Mouse (Mus musculus) neural tube, embryonic 14.5 days (tissue): Measurements from ENCODE around the gene Camk2g. TPM values are rescaled to one million over a fixed set of nuclear protein-coding genes. Genes with fewer than 3 reads are reported as not detected.

Experiments used
- ATAC-seq: fragments of 200-750 bp; cut with Nextera tagmentation; 2 replicates; pipeline ENCODE4 v1.8.0; 2017; ENCODE audit warnings: low read depth, mild to moderate bottlenecking, moderate TSS enrichment, moderate library complexity
- H3K27ac ChIP-seq: fragments of 300-500 bp; sonication (generic); 2 replicates; pipeline ENCODE4 v1.5.1; 2014; ENCODE audit warnings: low read depth, mild to moderate bottlenecking, control low read depth, low read length, moderate library complexity, mixed read lengths
- H3K27me3 ChIP-seq: fragments of 300-500 bp; sonication (generic); 2 replicates; pipeline ENCODE4 v1.6.1; 2014; ENCODE audit warnings: low read length; ENCODE audit not compliant: control insufficient read depth, insufficient read depth
- H3K36me3 ChIP-seq: fragments of 300-500 bp; sonication (generic); 2 replicates; pipeline ENCODE4 v1.6.1; 2014; ENCODE audit warnings: low read length, mixed read lengths; ENCODE audit not compliant: control insufficient read depth, insufficient read depth
- H3K4me1 ChIP-seq: fragments of 300-500 bp; sonication (generic); 2 replicates; pipeline ENCODE4 v1.6.1; 2014; ENCODE audit warnings: low read length; ENCODE audit not compliant: control insufficient read depth, insufficient read depth
- H3K4me2 ChIP-seq: fragments of 300-500 bp; sonication (generic); 2 replicates; pipeline ENCODE4 v1.6.1; 2014; ENCODE audit warnings: mild to moderate bottlenecking, low read depth, low read length, control low read depth
- H3K4me3 ChIP-seq: fragments of 300-500 bp; sonication (generic); 2 replicates; pipeline ENCODE4 v1.5.1; 2014; ENCODE audit warnings: low read depth, low read length, control low read depth, mixed read lengths
- H3K9ac ChIP-seq: fragments of 300-500 bp; sonication (generic); replicated peaks from 2 replicates; pipeline ENCODE4 v1.6.1; 2014; ENCODE audit warnings: low read depth, mild to moderate bottlenecking, control low read depth, low read length, mixed read lengths
- H3K9me3 ChIP-seq: fragments of 300-500 bp; sonication (generic); 2 replicates; pipeline ENCODE4 v1.6.1; 2016; ENCODE audit warnings: low read length; ENCODE audit not compliant: control insufficient read depth
- WGBS: fragments of 180-500 bp; shearing (Covaris S2); extraction: QIAGEN DNeasy Blood & Tissue Kit; methylation state at CpG from one replicate; pipeline ENCODE4 v1.1.7; 2014; 5-methylcytosine and 5-hydroxymethylcytosine counted together
- polyA plus RNA-seq: library from polyadenylated mRNA; unstranded; fragments of >200 nt; fragmentation: Nextera tagmentation; extraction: Ambion mirVana; gene quantifications from 2 replicates; pipeline ENCODE4 v1.2.1, GENCODE M21; 2014

Camk2g gene
- polyA plus RNA-seq, 1 experiment from 2014 or later, result 232 TPM

DNA sequence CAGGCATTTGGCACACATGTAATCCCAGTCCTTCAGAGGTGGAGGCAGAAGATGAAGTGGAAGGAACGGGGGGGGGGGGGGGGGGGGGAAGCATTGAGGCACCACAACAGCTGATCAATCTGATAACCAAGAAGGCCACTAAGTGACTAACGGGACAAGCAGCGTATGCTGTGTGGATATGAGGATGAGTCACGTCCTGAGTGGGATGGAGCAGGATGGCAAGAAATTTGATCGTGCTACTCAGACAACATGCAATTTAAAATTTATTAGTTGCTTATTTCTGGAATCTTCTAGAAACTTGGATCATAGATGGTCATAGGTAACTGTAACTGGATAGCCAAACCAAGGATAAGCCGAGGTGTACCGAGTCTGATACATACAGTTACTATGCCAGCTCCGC lies 13.7 kb downstream of the Camk2g start:
- H3K36me3 ChIP-seq, result peaks cover 26% of the 10 kb centered on the region; the same call in 1 of the 2 replicates

DNA sequence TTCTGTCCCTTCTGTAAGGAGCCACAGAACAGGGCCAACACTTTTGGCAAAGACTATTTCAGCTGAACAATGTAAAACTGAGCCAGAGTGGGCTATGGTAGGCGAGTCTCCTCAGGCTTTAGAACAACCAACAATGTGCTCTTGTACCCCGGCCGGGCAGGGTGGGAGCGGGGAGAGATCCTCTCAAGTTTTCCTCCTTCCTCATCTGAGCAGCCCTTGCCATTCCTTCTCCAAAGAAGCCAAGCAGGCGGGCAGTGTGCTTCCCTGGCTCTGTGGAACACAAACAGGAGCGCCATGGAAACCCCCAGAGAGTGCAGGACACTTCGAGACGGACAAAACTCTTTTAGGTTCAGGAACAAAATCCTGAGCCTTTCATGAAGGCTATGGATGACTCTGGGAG lies 15.4 kb downstream of the Camk2g start:
- ATAC-seq, result peak; percentile 44; the same call in 1 of the 2 replicates
- no peaks in the 10 kb centered on the region for H3K9me3 ChIP-seq
- H3K27ac ChIP-seq, result 0 out of 2 replicates have a peak overlapping the region, but pooled peaks have one; percentile 28
- H3K4me3 ChIP-seq, result no peak overlapping the region
- H3K9ac ChIP-seq, result no peak overlapping the region
- no peaks in the 10 kb centered on the region for H3K27me3 ChIP-seq
- 78% methylated on average over 8 of the region's 8 CpGs for WGBS
- no peak overlapping the region for H3K4me2 ChIP-seq
- H3K36me3 ChIP-seq, result peaks cover 19% of the 10 kb centered on the region; the same call in 1 of the 2 replicates
- no peaks in the 10 kb centered on the region; the same call in 1 of the 2 replicates for H3K4me1 ChIP-seq

More for the DNA sequence above, 13.7 kb downstream of the Camk2g start:
- ATAC-seq, result no peak
- H3K4me2 ChIP-seq, result no peak overlapping the region
- H3K4me1 ChIP-seq, result no peaks in the 10 kb centered on the region; the same call in 1 of the 2 replicates
- H3K27me3 ChIP-seq, result no peaks in the 10 kb centered on the region
- no peaks in the 10 kb centered on the region for H3K9me3 ChIP-seq
- no peak overlapping the region for H3K4me3 ChIP-seq
- no peak overlapping the region for H3K27ac ChIP-seq
- H3K9ac ChIP-seq, result no peak overlapping the region
- WGBS, result 88% methylated on average over 8 of the region's 8 CpGs

DNA sequence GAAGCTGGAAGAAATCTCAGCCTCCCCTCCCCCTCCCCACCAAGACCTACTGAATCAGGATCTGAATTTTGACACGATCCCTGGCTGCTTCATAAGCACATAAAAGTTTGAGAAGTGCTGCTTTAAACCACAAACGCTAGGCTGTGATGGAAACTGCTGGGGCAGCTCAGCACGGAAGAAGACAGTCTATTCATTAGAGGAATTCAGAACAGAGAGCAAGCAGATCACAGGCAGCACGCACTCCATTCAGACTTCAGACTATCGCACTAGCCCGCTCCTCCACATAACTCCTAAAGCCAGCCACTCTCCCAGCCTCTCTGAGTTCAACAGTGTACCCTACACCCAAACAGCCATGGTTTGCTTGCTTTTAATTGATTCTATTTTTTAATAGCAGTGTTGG lies 18.2 kb downstream of the Camk2g start:
- Histone ChIP-seq H3K36me3 (peaks cover 19% of the 10 kb centered on the region; the same call in 1 of the 2 replicates), H3K4me1 (no peaks in the 10 kb centered on the region; the same call in 1 of the 2 replicates), H3K4me2 (no peak overlapping the region), H3K9me3 (no peaks in the 10 kb centered on the region), H3K27me3 (no peaks in the 10 kb centered on the region), H3K27ac (no peak overlapping the region), H3K4me3 (no peak overlapping the region), H3K9ac (no peak overlapping the region)
- 27% methylated on average over 6 of the region's 6 CpGs for WGBS
- no peak for ATAC-seq

GRCm38 (mm10) chr14:20773410-20773809 lies 20.5 kb downstream of the Camk2g start:
- peaks cover 19% of the 10 kb centered on the region for H3K36me3 ChIP-seq
- no peaks in the 10 kb centered on the region for H3K27me3 ChIP-seq
- H3K9me3 ChIP-seq, result no peaks in the 10 kb centered on the region
- H3K9ac ChIP-seq, result no peak overlapping the region
- 73% methylated on average over 3 of the region's 3 CpGs for WGBS
- H3K4me2 ChIP-seq, result no peak overlapping the region
- no peak overlapping the region for H3K4me3 ChIP-seq
- ATAC-seq, result no peak
- no peaks in the 10 kb centered on the region; the same call in 1 of the 2 replicates for H3K4me1 ChIP-seq
- H3K27ac ChIP-seq, result no peak overlapping the region

DNA sequence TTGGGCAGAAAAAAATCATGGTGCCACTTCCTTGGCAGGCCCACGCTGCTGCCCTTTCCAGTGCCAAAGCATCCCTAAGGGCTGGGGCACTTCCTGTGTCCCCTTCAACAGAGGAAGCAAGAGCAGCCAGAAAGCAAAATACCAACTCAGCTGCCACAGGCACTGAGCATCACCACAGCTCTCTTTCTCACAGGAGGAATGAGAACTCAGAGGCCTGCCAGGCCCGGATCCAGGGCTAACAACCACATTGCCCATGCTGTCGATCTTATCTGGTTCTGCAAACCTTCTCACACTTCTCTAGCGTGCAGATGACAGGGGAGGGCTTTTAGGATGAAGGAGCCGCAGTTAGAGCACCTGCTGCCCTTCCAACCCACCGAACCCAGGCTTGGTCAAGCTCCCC lies 21.1 kb downstream of the Camk2g start:
- Histone ChIP-seq H3K4me3 (no peak overlapping the region), H3K27me3 (no peaks in the 10 kb centered on the region), H3K4me2 (no peak overlapping the region), H3K27ac (no peak overlapping the region), H3K36me3 (peaks cover 18% of the 10 kb centered on the region), H3K9ac (no peak overlapping the region), H3K9me3 (no peaks in the 10 kb centered on the region), H3K4me1 (no peaks in the 10 kb centered on the region; the same call in 1 of the 2 replicates)
- ATAC-seq, result no peak
- WGBS, result 81% methylated on average over 6 of the region's 6 CpGs

GRCm38 (mm10) chr14:20771941-20772340 lies 21.9 kb downstream of the Camk2g start:
- peaks cover 12% of the 10 kb centered on the region for H3K36me3 ChIP-seq
- H3K4me3 ChIP-seq, result no peak overlapping the region
- 88% methylated on average over 3 of the region's 3 CpGs for WGBS
- H3K9ac ChIP-seq, result no peak overlapping the region
- no peaks in the 10 kb centered on the region; the same call in 1 of the 2 replicates for H3K4me1 ChIP-seq
- H3K9me3 ChIP-seq, result no peaks in the 10 kb centered on the region
- H3K27ac ChIP-seq, result no peak overlapping the region
- H3K4me2 ChIP-seq, result no peak overlapping the region
- H3K27me3 ChIP-seq, result no peaks in the 10 kb centered on the region
- no peak for ATAC-seq

DNA sequence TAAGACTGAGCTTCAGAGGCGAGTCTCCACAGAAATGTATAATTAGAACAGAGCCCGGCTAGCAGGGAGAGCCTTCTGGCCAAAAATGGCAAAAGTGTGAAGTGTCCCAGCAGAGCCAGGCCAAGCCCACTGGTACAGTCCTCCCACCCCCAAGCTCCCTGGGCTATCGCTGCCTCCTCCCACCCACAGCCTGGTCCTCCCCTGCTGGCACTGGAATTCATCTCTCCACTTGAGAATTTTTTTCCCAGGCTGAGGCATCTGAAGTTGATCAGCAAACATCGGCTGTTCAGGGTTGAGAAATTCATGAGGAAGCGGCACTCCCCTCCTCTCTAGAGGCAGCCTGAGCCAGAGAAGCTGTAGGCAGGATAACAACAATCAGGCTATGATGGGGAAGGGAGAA lies 25.3 kb downstream of the Camk2g start:
- Histone ChIP-seq H3K9me3 (no peaks in the 10 kb centered on the region), H3K4me1 (no peaks in the 10 kb centered on the region)

DNA sequence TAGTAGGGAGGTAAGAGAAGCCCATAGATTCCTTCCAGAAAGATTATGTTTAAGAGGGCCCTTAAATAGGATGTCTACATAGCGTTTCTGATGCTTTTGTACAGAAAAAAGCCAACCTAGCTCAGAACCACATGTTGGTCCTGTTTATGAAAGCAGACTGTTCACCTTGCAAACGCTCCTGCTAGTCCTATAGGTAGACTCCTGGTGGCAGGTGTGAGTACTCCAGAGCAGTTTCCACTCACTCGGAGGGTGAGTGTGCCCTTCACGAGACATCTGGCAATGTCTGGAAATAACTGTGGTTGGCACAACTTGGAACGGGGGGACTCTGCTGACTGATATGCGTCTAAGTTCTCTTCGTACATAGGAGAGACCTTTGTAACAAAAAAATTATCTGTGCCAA lies 26.0 kb downstream of the Camk2g start:
- 96% methylated on average over 7 of the region's 7 CpGs for WGBS
- ATAC-seq, result no peak
- Histone ChIP-seq H3K27ac (no peak overlapping the region), H3K4me3 (no peak overlapping the region), H3K9me3 (no peaks in the 10 kb centered on the region), H3K4me1 (no peaks in the 10 kb centered on the region), H3K4me2 (no peak overlapping the region), H3K36me3 (peaks cover 37% of the 10 kb centered on the region), H3K9ac (no peak overlapping the region), H3K27me3 (no peaks in the 10 kb centered on the region)

More for the DNA sequence above, 25.3 kb downstream of the Camk2g start:
- Histone ChIP-seq H3K27me3 (no peaks in the 10 kb centered on the region), H3K36me3 (peaks cover 31% of the 10 kb centered on the region), H3K4me3 (no peak overlapping the region), H3K4me2 (no peak overlapping the region), H3K27ac (no peak overlapping the region), H3K9ac (no peak overlapping the region)
- 80% methylated on average over 5 of the region's 5 CpGs for WGBS
- ATAC-seq, result no peak

DNA sequence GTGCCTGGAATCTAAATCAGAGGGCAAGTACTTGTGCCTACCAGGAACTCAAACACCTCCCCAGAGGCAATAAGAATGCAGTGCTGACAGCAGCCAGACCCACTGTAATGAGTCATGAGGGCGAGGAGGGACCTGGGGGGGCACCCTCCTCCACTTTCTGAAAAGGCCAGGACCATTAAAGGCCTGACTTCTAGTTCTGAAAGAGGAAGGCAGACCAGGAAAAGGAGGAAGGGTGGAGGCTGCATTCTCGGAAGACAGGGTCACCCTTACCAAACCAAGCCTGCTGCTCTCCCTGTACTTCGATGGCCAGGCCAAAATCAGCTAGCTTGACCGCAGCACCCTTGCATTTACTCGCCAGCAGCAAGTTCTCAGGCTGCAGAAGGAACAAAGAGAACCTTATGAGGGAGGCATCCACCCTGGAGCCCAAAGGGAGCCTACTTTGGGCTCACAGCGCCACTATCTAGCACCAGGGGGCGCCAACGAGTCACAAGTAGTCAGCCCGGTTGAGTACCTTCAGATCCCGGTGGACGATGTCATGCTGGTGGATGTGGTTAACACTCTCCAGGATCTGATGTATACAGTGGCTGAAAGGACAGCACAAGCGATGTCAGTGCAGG lies 28.1 kb downstream of the Camk2g start:
- Histone ChIP-seq H3K9me3 (no peaks in the 10 kb centered on the region), H3K9ac (no peak overlapping the region), H3K4me1 (no peaks in the 10 kb centered on the region), H3K36me3 (peaks cover 44% of the 10 kb centered on the region), H3K27ac (no peak overlapping the region), H3K27me3 (no peaks in the 10 kb centered on the region), H3K4me3 (no peak overlapping the region), H3K4me2 (no peak overlapping the region)
- peak; percentile 80; the same call in 1 of the 2 replicates for ATAC-seq
- WGBS, result 26% methylated on average over 12 of the region's 12 CpGs
